Mouse (Mus musculus): ENCODE results near the gene Ube2t. TPM values are rescaled to one million over a fixed set of nuclear protein-coding genes. Genes with fewer than 3 reads are reported as not detected.

Ube2t gene
- polyA plus RNA-seq, 1 experiment = not detected

- 57% methylated on average over 7 of the region's 7 CpGs for WGBS
- Histone ChIP-seq H3K4me1 (ENCODE audit: control insufficient read depth, insufficient read depth, low read length) (peaks cover 12% of the 10 kb centered on the region; the same call in 1 of the 2 replicates), H3K27ac (ENCODE audit: insufficient read depth, low read depth, low read length) (no peak overlapping the region), H3K4me3 (ENCODE audit: insufficient read depth, low read depth, low read length) (no peak overlapping the region)
- TF ChIP-seq CTCF (IDR thresholded peaks at IDR 0.05; ENCODE audit: insufficient read depth, low read depth, low read length) (no peak), POLR2A (IDR thresholded peaks at IDR 0.05; ENCODE audit: insufficient read depth, low read depth, low read length) (no peak)
Measured at GRCm38 (mm10) chr1:134947590-134947989, 14.8 kb upstream of the Ube2t start.

GRCm38 (mm10) chr1:134949946-134950345 lies 12.4 kb upstream of the Ube2t start:
- no peak overlapping the region for H3K4me3 ChIP-seq (ENCODE audit: insufficient read depth, low read depth, low read length)
- 82% methylated on average over 3 of the region's 3 CpGs for WGBS
- peaks cover 20% of the 10 kb centered on the region; the same call in 1 of the 2 replicates for H3K4me1 ChIP-seq (ENCODE audit: control insufficient read depth, insufficient read depth, low read length)
- TF ChIP-seq POLR2A (IDR thresholded peaks at IDR 0.05; ENCODE audit: insufficient read depth, low read depth, low read length) (no peak), CTCF (IDR thresholded peaks at IDR 0.05; ENCODE audit: insufficient read depth, low read depth, low read length) (no peak)
- H3K27ac ChIP-seq (ENCODE audit: insufficient read depth, low read depth, low read length) = no peak overlapping the region

GRCm38 (mm10) chr1:134955050-134955636 lies 7.2 kb upstream of the Ube2t start:
- TF ChIP-seq POLR2A (IDR thresholded peaks at IDR 0.05; ENCODE audit: insufficient read depth, low read depth, low read length) (no peak), CTCF (IDR thresholded peaks at IDR 0.05; ENCODE audit: insufficient read depth, low read depth, low read length) (no peak)
- peak overlapping the region; percentile 93 for H3K4me3 ChIP-seq (ENCODE audit: insufficient read depth, low read depth, low read length)
- 1% methylated on average over 16 of the region's 16 CpGs for WGBS
- H3K27ac ChIP-seq (ENCODE audit: insufficient read depth, low read depth, low read length) = peak overlapping the region; percentile 84
- H3K4me1 ChIP-seq (ENCODE audit: control insufficient read depth, insufficient read depth, low read length) = peaks cover 12% of the 10 kb centered on the region; the same call in 1 of the 2 replicates

- peaks cover 12% of the 10 kb centered on the region; the same call in 1 of the 2 replicates for H3K4me1 ChIP-seq (ENCODE audit: control insufficient read depth, insufficient read depth, low read length)
- TF ChIP-seq POLR2A (IDR thresholded peaks at IDR 0.05; ENCODE audit: insufficient read depth, low read depth, low read length) (peak; percentile 94), CTCF (IDR thresholded peaks at IDR 0.05; ENCODE audit: insufficient read depth, low read depth, low read length) (no peak)
- H3K27ac ChIP-seq (ENCODE audit: insufficient read depth, low read depth, low read length) = peak within 1 kb of the TSS; percentile 84
- peak within 1 kb of the TSS; percentile 93 for H3K4me3 ChIP-seq (ENCODE audit: insufficient read depth, low read depth, low read length)
- WGBS = under 1% methylated on average over 39 of the region's 39 CpGs
Measured at GRCm38 (mm10) chr1:134955637-134956176, 6.7 kb upstream of the Ube2t start, which contains the start of gene Ppp1r12b. Ppp1r12b (minus strand) TSS chr1:134955942.

- Histone ChIP-seq H3K4me3 (ENCODE audit: insufficient read depth, low read depth, low read length) (no peak overlapping the region), H3K27ac (ENCODE audit: insufficient read depth, low read depth, low read length) (no peak overlapping the region), H3K4me1 (ENCODE audit: control insufficient read depth, insufficient read depth, low read length) (no peaks in the 10 kb centered on the region)
- 31% methylated on average over 7 of the region's 7 CpGs for WGBS
- TF ChIP-seq CTCF (IDR thresholded peaks at IDR 0.05; ENCODE audit: insufficient read depth, low read depth, low read length) (no peak), POLR2A (IDR thresholded peaks at IDR 0.05; ENCODE audit: insufficient read depth, low read depth, low read length) (no peak)
Measured at GRCm38 (mm10) chr1:134960634-134961033, 1.7 kb upstream of the Ube2t start.

GRCm38 (mm10) chr1:134962821-134963220 lies 456 bp downstream of the Ube2t start:
- Histone ChIP-seq H3K4me3 (ENCODE audit: insufficient read depth, low read depth, low read length) (peak overlapping the region; percentile 54), H3K27ac (ENCODE audit: insufficient read depth, low read depth, low read length) (no peak overlapping the region), H3K4me1 (ENCODE audit: control insufficient read depth, insufficient read depth, low read length) (no peaks in the 10 kb centered on the region)
- 2% methylated on average over 11 of the region's 11 CpGs for WGBS
- TF ChIP-seq CTCF (IDR thresholded peaks at IDR 0.05; ENCODE audit: insufficient read depth, low read depth, low read length) (no peak), POLR2A (IDR thresholded peaks at IDR 0.05; ENCODE audit: insufficient read depth, low read depth, low read length) (no peak)

GRCm38 (mm10) chr1:134965430-134965829 lies 3.1 kb downstream of the Ube2t start:
- TF ChIP-seq CTCF (IDR thresholded peaks at IDR 0.05; ENCODE audit: insufficient read depth, low read depth, low read length) (no peak), POLR2A (IDR thresholded peaks at IDR 0.05; ENCODE audit: insufficient read depth, low read depth, low read length) (no peak)
- 91% methylated on average over 2 of the region's 2 CpGs for WGBS
- Histone ChIP-seq H3K27ac (ENCODE audit: insufficient read depth, low read depth, low read length) (no peak overlapping the region), H3K4me3 (ENCODE audit: insufficient read depth, low read depth, low read length) (no peak overlapping the region), H3K4me1 (ENCODE audit: control insufficient read depth, insufficient read depth, low read length) (no peaks in the 10 kb centered on the region)

GRCm38 (mm10) chr1:134972920-134973319 lies 10.6 kb downstream of the Ube2t start:
- peaks cover 6% of the 10 kb centered on the region for H3K4me1 ChIP-seq (ENCODE audit: control insufficient read depth, insufficient read depth, low read length)
- WGBS = 53% methylated on average over 1 of the region's 1 CpGs
- no peak overlapping the region for H3K27ac ChIP-seq (ENCODE audit: insufficient read depth, low read depth, low read length)
- no peak overlapping the region for H3K4me3 ChIP-seq (ENCODE audit: insufficient read depth, low read depth, low read length)
- no peak for TF ChIP-seq POLR2A (IDR thresholded peaks at IDR 0.05; ENCODE audit: insufficient read depth, low read depth, low read length)
- TF ChIP-seq CTCF (IDR thresholded peaks at IDR 0.05; ENCODE audit: insufficient read depth, low read depth, low read length) = no peak

GRCm38 (mm10) chr1:134987173-134987961 lies 25.0 kb downstream of the Ube2t start:
- Histone ChIP-seq H3K4me1 (ENCODE audit: control insufficient read depth, insufficient read depth, low read length) (peaks cover 18% of the 10 kb centered on the region), H3K4me3 (ENCODE audit: insufficient read depth, low read depth, low read length) (peak overlapping the region; percentile 32), H3K27ac (ENCODE audit: insufficient read depth, low read depth, low read length) (0 out of 2 replicates have a peak overlapping the region, but pooled peaks have one; percentile 4)
- 38% methylated on average over 48 of the region's 48 CpGs for WGBS
- TF ChIP-seq CTCF (IDR thresholded peaks at IDR 0.05; ENCODE audit: insufficient read depth, low read depth, low read length) = no peak
- peak; percentile 52; the same call in 1 of the 2 replicates for TF ChIP-seq POLR2A (IDR thresholded peaks at IDR 0.05; ENCODE audit: insufficient read depth, low read depth, low read length)

All from olfactory bulb, adult 2 months (tissue).